Mouse (Mus musculus) erythroblast, embryonic 14.5 days (primary cell): Measurements from ENCODE around the gene Sbds. TPM values are rescaled to one million over a fixed set of nuclear protein-coding genes. Genes with fewer than 3 reads are reported as not detected.

ENCODE experiments used
- H3K27me3 ChIP-seq: 2 replicates; pipeline ENCODE4 v1.6.1; 2012; ENCODE audit warnings: inconsistent platforms; ENCODE audit not compliant: control insufficient read depth
- H3K36me3 ChIP-seq: 2 replicates; pipeline ENCODE4 v1.6.1; 2012; ENCODE audit warnings: mild to moderate bottlenecking, inconsistent platforms; ENCODE audit not compliant: control insufficient read depth
- H3K4me1 ChIP-seq: 2 replicates; pipeline ENCODE4 v1.6.1; 2012; ENCODE audit warnings: inconsistent platforms; ENCODE audit not compliant: control insufficient read depth
- H3K4me3 ChIP-seq: replicated peaks from 2 replicates; pipeline ENCODE3; 2012; ENCODE audit warnings: moderate library complexity, mild to moderate bottlenecking, inconsistent platforms
- H3K9me3 ChIP-seq: 2 replicates; pipeline ENCODE4 v1.6.1; 2012; ENCODE audit warnings: low read length, inconsistent platforms, mixed read lengths; ENCODE audit not compliant: control insufficient read depth
- GATA1 ChIP-seq: IDR thresholded peaks from 2 replicates; pipeline ENCODE4 v1.6.1; 2012; ENCODE audit warnings: low read length, inconsistent platforms, mixed read lengths
- TAL1 ChIP-seq: IDR thresholded peaks from 3 replicates; pipeline ENCODE4 v1.6.1; 2012; ENCODE audit warnings: low read length, inconsistent platforms, mixed read lengths
- polyA plus RNA-seq: library from polyadenylated mRNA; stranded (reverse); fragments of >175 nt; gene quantifications from 2 replicates; pipeline ENCODE4 v1.2.3, GENCODE M21; 2012

Gene Sbds
- polyA plus RNA-seq, 1 experiment: 3.2 TPM

- H3K27me3 ChIP-seq: no peaks in the 10 kb centered on the region
- H3K4me1 ChIP-seq: no peaks in the 10 kb centered on the region; the same call in 1 of the 2 replicates
- peaks cover 2% of the 10 kb centered on the region; the same call in 1 of the 2 replicates for H3K9me3 ChIP-seq
- TF ChIP-seq GATA1: no peak
- TF ChIP-seq TAL1: no peak
- H3K4me3 ChIP-seq: no peak overlapping the region
- H3K36me3 ChIP-seq: peaks cover 79% of the 10 kb centered on the region
Observed at GRCm38 (mm10) chr5:130212956-130213355, 42.4 kb downstream of the Sbds start.

GRCm38 (mm10) chr5:130207299-130207698 lies 48.0 kb downstream of the Sbds start:
- no peaks in the 10 kb centered on the region for H3K9me3 ChIP-seq
- H3K4me1 ChIP-seq: no peaks in the 10 kb centered on the region; the same call in 1 of the 2 replicates
- no peak for TF ChIP-seq GATA1
- no peak for TF ChIP-seq TAL1
- H3K36me3 ChIP-seq: peaks cover 96% of the 10 kb centered on the region
- H3K27me3 ChIP-seq: no peaks in the 10 kb centered on the region
- no peak overlapping the region for H3K4me3 ChIP-seq

- no peaks in the 10 kb centered on the region for H3K9me3 ChIP-seq
- TF ChIP-seq GATA1 (no peak), TAL1 (no peak)
- no peaks in the 10 kb centered on the region for H3K27me3 ChIP-seq
- no peak overlapping the region for H3K4me3 ChIP-seq
- H3K36me3 ChIP-seq: peaks cover 95% of the 10 kb centered on the region
- H3K4me1 ChIP-seq: no peaks in the 10 kb centered on the region; the same call in 1 of the 2 replicates
Observed at GRCm38 (mm10) chr5:130205441-130206023, 49.8 kb downstream of the Sbds start.

- peaks cover 95% of the 10 kb centered on the region for H3K36me3 ChIP-seq
- TF ChIP-seq GATA1 (no peak), TAL1 (no peak)
Observed at GRCm38 (mm10) chr5:130204560-130204959, 50.8 kb downstream of the Sbds start.

GRCm38 (mm10) chr5:130203948-130204347 lies 51.4 kb downstream of the Sbds start:
- H3K9me3 ChIP-seq: no peaks in the 10 kb centered on the region
- peaks cover 95% of the 10 kb centered on the region for H3K36me3 ChIP-seq
- no peak overlapping the region for H3K4me3 ChIP-seq
- no peaks in the 10 kb centered on the region for H3K27me3 ChIP-seq
- TF ChIP-seq GATA1 (no peak), TAL1 (no peak)
- H3K4me1 ChIP-seq: no peaks in the 10 kb centered on the region; the same call in 1 of the 2 replicates

More at GRCm38 (mm10) chr5:130204560-130204959, 50.8 kb downstream of the Sbds start:
- no peaks in the 10 kb centered on the region for H3K9me3 ChIP-seq
- no peaks in the 10 kb centered on the region for H3K27me3 ChIP-seq
- H3K4me1 ChIP-seq: no peaks in the 10 kb centered on the region; the same call in 1 of the 2 replicates
- H3K4me3 ChIP-seq: no peak overlapping the region

- no peak for TF ChIP-seq TAL1
- Histone ChIP-seq H3K9me3 (no peaks in the 10 kb centered on the region), H3K27me3 (no peaks in the 10 kb centered on the region), H3K4me1 (peaks cover 7% of the 10 kb centered on the region), H3K36me3 (peaks cover 95% of the 10 kb centered on the region), H3K4me3 (no peak overlapping the region)
Observed at GRCm38 (mm10) chr5:130200233-130201029, 54.9 kb downstream of the Sbds start.

- peaks cover 98% of the 10 kb centered on the region for H3K36me3 ChIP-seq
- peaks cover 13% of the 10 kb centered on the region for H3K4me1 ChIP-seq
- no peak overlapping the region for H3K4me3 ChIP-seq
- no peak for TF ChIP-seq GATA1
- TF ChIP-seq TAL1: no peak
- no peaks in the 10 kb centered on the region for H3K27me3 ChIP-seq
- no peaks in the 10 kb centered on the region for H3K9me3 ChIP-seq
Observed at GRCm38 (mm10) chr5:130197981-130198380, 57.3 kb downstream of the Sbds start.

- H3K9me3 ChIP-seq: no peaks in the 10 kb centered on the region
- no peak overlapping the region for H3K4me3 ChIP-seq
- no peak for TF ChIP-seq TAL1
- TF ChIP-seq GATA1: no peak
- peaks cover 13% of the 10 kb centered on the region for H3K4me1 ChIP-seq
- H3K36me3 ChIP-seq: peaks cover 98% of the 10 kb centered on the region
- H3K27me3 ChIP-seq: no peaks in the 10 kb centered on the region
Observed at GRCm38 (mm10) chr5:130197454-130197853, 57.9 kb downstream of the Sbds start.

- H3K4me1 ChIP-seq: peaks cover 13% of the 10 kb centered on the region
- no peak overlapping the region for H3K4me3 ChIP-seq
- TF ChIP-seq TAL1: no peak
- no peak for TF ChIP-seq GATA1
- no peaks in the 10 kb centered on the region for H3K9me3 ChIP-seq
- no peaks in the 10 kb centered on the region for H3K27me3 ChIP-seq
- peaks cover 99% of the 10 kb centered on the region for H3K36me3 ChIP-seq
Observed at GRCm38 (mm10) chr5:130196307-130196706, 59.0 kb downstream of the Sbds start.

Other genes with a start within 250 kb of the Sbds start
- 1.0 and 2.1 TPM in 2 replicates for gene Asl, start 226.3 kb downstream of the Sbds start, polyA plus RNA-seq
- gene Crcp, start 226.2 kb downstream of the Sbds start, polyA plus RNA-seq: 1.1 and 2.1 TPM in 2 replicates
- 2.3 and 3.4 TPM in 2 replicates for gene Tpst1, start 182.2 kb downstream of the Sbds start, polyA plus RNA-seq
- gene Kctd7, start 110.7 kb downstream of the Sbds start, polyA plus RNA-seq: 1.4 and 2.1 TPM in 2 replicates
- gene Rabgef1, start 83.7 kb downstream of the Sbds start, polyA plus RNA-seq: 4.2 and 4.7 TPM in 2 replicates
- gene Tmem248, start 38.4 kb downstream of the Sbds start, polyA plus RNA-seq: 6.8 and 7.8 TPM in 2 replicates
- gene Tyw1, start 89 bp upstream of the Sbds start, polyA plus RNA-seq: 0.36 and 0.39 TPM in 2 replicates
- gene Caln1, start 113.9 kb upstream of the Sbds start, polyA plus RNA-seq: 0.01 TPM in 1 of 2 replicates, not detected in the other
- gene A330070K13Rik, start 129.1 kb upstream of the Sbds start, polyA plus RNA-seq: not detected in 2 replicates